Comparison of ENCODE assay signal across 15 mouse cellular contexts in the genomic region with DNA sequence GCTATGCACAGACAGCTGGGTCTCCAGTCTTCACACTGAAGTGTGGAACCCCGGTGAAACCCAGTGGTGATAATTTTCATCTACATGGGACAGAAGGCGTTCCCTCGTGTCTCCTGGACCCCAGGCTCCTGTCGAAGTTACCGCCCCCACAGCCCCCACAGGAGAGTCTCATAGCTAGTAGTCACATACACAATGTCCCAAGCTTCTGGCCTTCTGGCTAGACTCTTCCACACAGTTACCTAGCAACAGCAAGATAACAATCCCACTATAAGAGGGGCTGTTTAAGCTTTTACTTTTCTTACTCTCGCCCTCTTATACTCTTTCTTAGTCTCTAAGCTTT.
"Had no signal": no experiment of that assay in that cellular context is flagged by ENCODE, and none has a peak within 500 bp of the region (broad histone marks: within the 10 kb centered on the region; RNA-seq: fewer than 3 reads in every experiment).

No protein-coding gene starts in this region.

- H3K4me3 ChIP-seq: neural tube, embryonic 12.5 days; neural tube, embryonic 13.5 days; neural tube, embryonic 15.5 days; stomach, embryonic 15.5 days had no signal

- H3K27ac ChIP-seq: neural tube, embryonic 12.5 days; neural tube, embryonic 13.5 days; neural tube, embryonic 15.5 days; stomach, embryonic 15.5 days; stomach, postnatal 0 days had no signal

- H3K4me1 ChIP-seq: stomach, embryonic 15.5 days had no signal

- H3K27me3 ChIP-seq: stomach, embryonic 15.5 days had no signal

- H3K9ac ChIP-seq: neural tube, embryonic 12.5 days; neural tube, embryonic 13.5 days; neural tube, embryonic 15.5 days; stomach, embryonic 15.5 days had no signal

- DNase-seq: retina, postnatal 1 day; right cerebral cortex, adult 18-20 months; right cerebral cortex, postnatal 25 days; spleen, adult 18-20 months; thymus, adult 18-20 months; thymus, adult 2 months; thymus, postnatal 14 days; thymus, postnatal 25 days; thymus, postnatal 36 days; thymus, postnatal 4 days had no signal

- H3K4me2 ChIP-seq: neural tube, embryonic 12.5 days; neural tube, embryonic 13.5 days; neural tube, embryonic 15.5 days; stomach, embryonic 15.5 days had no signal

- H3K36me3 ChIP-seq: neural tube, embryonic 12.5 days; neural tube, embryonic 13.5 days; neural tube, embryonic 15.5 days; stomach, embryonic 15.5 days had no signal

- H3K9me3 ChIP-seq: neural tube, embryonic 12.5 days; neural tube, embryonic 13.5 days; neural tube, embryonic 15.5 days; stomach, embryonic 15.5 days had no signal
